Mouse (Mus musculus): Measurements from ENCODE around the gene Il27ra.
A peak's percentile ranks its signal among the peaks of the same experiment; 100 is the strongest.

The Il27ra gene

GRCm38 (mm10) chr8:84048171-84048570 is 5.8 kb upstream of the Il27ra start:
- Histone ChIP-seq H3K27me3 (ENCODE audit: control insufficient read depth, insufficient read depth, low read length, poor library complexity, severe bottlenecking) (no peaks in the 10 kb centered on the region), H3K36me3 (ENCODE audit: control insufficient read depth, insufficient read depth, low read length, poor library complexity, severe bottlenecking) (no peaks in the 10 kb centered on the region)
- no peak for DNase-seq (ENCODE audit: low read depth, low spot score)

- DNase-seq (ENCODE audit: low read depth, low spot score) = no peak
- H3K27me3 ChIP-seq (ENCODE audit: control insufficient read depth, insufficient read depth, low read length, poor library complexity, severe bottlenecking) = no peaks in the 10 kb centered on the region
- H3K36me3 ChIP-seq (ENCODE audit: control insufficient read depth, insufficient read depth, low read length, poor library complexity, severe bottlenecking) = no peaks in the 10 kb centered on the region
Measured at GRCm38 (mm10) chr8:84046505-84046904, 4.1 kb upstream of the Il27ra start.

- H3K27me3 ChIP-seq (ENCODE audit: control insufficient read depth, insufficient read depth, low read length, poor library complexity, severe bottlenecking) = no peaks in the 10 kb centered on the region
- no peak for DNase-seq (ENCODE audit: low read depth, low spot score)
- H3K36me3 ChIP-seq (ENCODE audit: control insufficient read depth, insufficient read depth, low read length, poor library complexity, severe bottlenecking) = peaks cover 4% of the 10 kb centered on the region; the same call in 1 of the 2 replicates
Measured at GRCm38 (mm10) chr8:84044900-84045299, 2.5 kb upstream of the Il27ra start, which contains the start of gene Rln3. Gene Rln3 (minus strand): TSS chr8:84045000.

- no peaks in the 10 kb centered on the region for H3K27me3 ChIP-seq (ENCODE audit: control insufficient read depth, insufficient read depth, low read length, poor library complexity, severe bottlenecking)
- DNase-seq (ENCODE audit: low read depth, low spot score) = no peak
Measured at GRCm38 (mm10) chr8:84044103-84044502, 1.7 kb upstream of the Il27ra start.

GRCm38 (mm10) chr8:84042948-84043342 is 556 bp upstream of the Il27ra start:
- peak; percentile 20 for DNase-seq (ENCODE audit: low read depth, low spot score)
- peaks cover 6% of the 10 kb centered on the region for H3K36me3 ChIP-seq (ENCODE audit: control insufficient read depth, insufficient read depth, low read length, poor library complexity, severe bottlenecking)
- no peaks in the 10 kb centered on the region for H3K27me3 ChIP-seq (ENCODE audit: control insufficient read depth, insufficient read depth, low read length, poor library complexity, severe bottlenecking)

More at GRCm38 (mm10) chr8:84044103-84044502, 1.7 kb upstream of the Il27ra start:
- H3K36me3 ChIP-seq (ENCODE audit: control insufficient read depth, insufficient read depth, low read length, poor library complexity, severe bottlenecking) = peaks cover 4% of the 10 kb centered on the region; the same call in 1 of the 2 replicates

GRCm38 (mm10) chr8:84039050-84039449 is 3.3 kb downstream of the Il27ra start:
- Histone ChIP-seq H3K36me3 (ENCODE audit: control insufficient read depth, insufficient read depth, low read length, poor library complexity, severe bottlenecking) (peaks cover 13% of the 10 kb centered on the region), H3K27me3 (ENCODE audit: control insufficient read depth, insufficient read depth, low read length, poor library complexity, severe bottlenecking) (no peaks in the 10 kb centered on the region)
- peak; percentile 88 for DNase-seq (ENCODE audit: low read depth, low spot score)

- no peak for DNase-seq (ENCODE audit: low read depth, low spot score)
- H3K36me3 ChIP-seq (ENCODE audit: control insufficient read depth, insufficient read depth, low read length, poor library complexity, severe bottlenecking) = peaks cover 13% of the 10 kb centered on the region
- no peaks in the 10 kb centered on the region for H3K27me3 ChIP-seq (ENCODE audit: control insufficient read depth, insufficient read depth, low read length, poor library complexity, severe bottlenecking)
Measured at GRCm38 (mm10) chr8:84038015-84038414, 4.4 kb downstream of the Il27ra start.

- DNase-seq (ENCODE audit: low read depth, low spot score) = no peak
- Histone ChIP-seq H3K36me3 (ENCODE audit: control insufficient read depth, insufficient read depth, low read length, poor library complexity, severe bottlenecking) (peaks cover 12% of the 10 kb centered on the region), H3K27me3 (ENCODE audit: control insufficient read depth, insufficient read depth, low read length, poor library complexity, severe bottlenecking) (no peaks in the 10 kb centered on the region)
Measured at GRCm38 (mm10) chr8:84032777-84033176, 9.6 kb downstream of the Il27ra start.

- Histone ChIP-seq H3K36me3 (ENCODE audit: control insufficient read depth, insufficient read depth, low read length, poor library complexity, severe bottlenecking) (peaks cover 5% of the 10 kb centered on the region), H3K27me3 (ENCODE audit: control insufficient read depth, insufficient read depth, low read length, poor library complexity, severe bottlenecking) (no peaks in the 10 kb centered on the region; the same call in 1 of the 2 replicates)
- no peak for DNase-seq (ENCODE audit: low read depth, low spot score)
Measured at GRCm38 (mm10) chr8:84029272-84029671, 13.1 kb downstream of the Il27ra start.

GRCm38 (mm10) chr8:84027449-84027848 is 14.9 kb downstream of the Il27ra start:
- Histone ChIP-seq H3K27me3 (ENCODE audit: control insufficient read depth, insufficient read depth, low read length, poor library complexity, severe bottlenecking) (no peaks in the 10 kb centered on the region; the same call in 1 of the 2 replicates), H3K36me3 (ENCODE audit: control insufficient read depth, insufficient read depth, low read length, poor library complexity, severe bottlenecking) (peaks cover 2% of the 10 kb centered on the region)
- peak; percentile 79 for DNase-seq (ENCODE audit: low read depth, low spot score)

GRCm38 (mm10) chr8:84025863-84026262 is 16.5 kb downstream of the Il27ra start:
- Histone ChIP-seq H3K27me3 (ENCODE audit: control insufficient read depth, insufficient read depth, low read length, poor library complexity, severe bottlenecking) (no peaks in the 10 kb centered on the region; the same call in 1 of the 2 replicates), H3K36me3 (ENCODE audit: control insufficient read depth, insufficient read depth, low read length, poor library complexity, severe bottlenecking) (peaks cover under 1% of the 10 kb centered on the region; the same call in 1 of the 2 replicates)
- DNase-seq (ENCODE audit: low read depth, low spot score) = peak; percentile 35

GRCm38 (mm10) chr8:84024171-84024570 is 18.2 kb downstream of the Il27ra start:
- peak; percentile 68 for DNase-seq (ENCODE audit: low read depth, low spot score)

GRCm38 (mm10) chr8:84023631-84024030 is 18.8 kb downstream of the Il27ra start:
- no peaks in the 10 kb centered on the region; the same call in 1 of the 2 replicates for H3K27me3 ChIP-seq (ENCODE audit: control insufficient read depth, insufficient read depth, low read length, poor library complexity, severe bottlenecking)
- no peak for DNase-seq (ENCODE audit: low read depth, low spot score)
- no peaks in the 10 kb centered on the region for H3K36me3 ChIP-seq (ENCODE audit: control insufficient read depth, insufficient read depth, low read length, poor library complexity, severe bottlenecking)

More at GRCm38 (mm10) chr8:84024171-84024570, 18.2 kb downstream of the Il27ra start:
- Histone ChIP-seq H3K36me3 (ENCODE audit: control insufficient read depth, insufficient read depth, low read length, poor library complexity, severe bottlenecking) (no peaks in the 10 kb centered on the region), H3K27me3 (ENCODE audit: control insufficient read depth, insufficient read depth, low read length, poor library complexity, severe bottlenecking) (no peaks in the 10 kb centered on the region; the same call in 1 of the 2 replicates)

- H3K36me3 ChIP-seq (ENCODE audit: control insufficient read depth, insufficient read depth, low read length, poor library complexity, severe bottlenecking) = no peaks in the 10 kb centered on the region
- no peaks in the 10 kb centered on the region; the same call in 1 of the 2 replicates for H3K27me3 ChIP-seq (ENCODE audit: control insufficient read depth, insufficient read depth, low read length, poor library complexity, severe bottlenecking)
- DNase-seq (ENCODE audit: low read depth, low spot score) = no peak
Measured at GRCm38 (mm10) chr8:84023085-84023484, 19.3 kb downstream of the Il27ra start.

- Histone ChIP-seq H3K36me3 (ENCODE audit: control insufficient read depth, insufficient read depth, low read length, poor library complexity, severe bottlenecking) (no peaks in the 10 kb centered on the region), H3K27me3 (ENCODE audit: control insufficient read depth, insufficient read depth, low read length, poor library complexity, severe bottlenecking) (no peaks in the 10 kb centered on the region; the same call in 1 of the 2 replicates)
- DNase-seq (ENCODE audit: low read depth, low spot score) = no peak
Measured at GRCm38 (mm10) chr8:84021569-84021968, 20.8 kb downstream of the Il27ra start.

- DNase-seq (ENCODE audit: low read depth, low spot score) = no peak
- no peaks in the 10 kb centered on the region; the same call in 1 of the 2 replicates for H3K27me3 ChIP-seq (ENCODE audit: control insufficient read depth, insufficient read depth, low read length, poor library complexity, severe bottlenecking)
- no peaks in the 10 kb centered on the region for H3K36me3 ChIP-seq (ENCODE audit: control insufficient read depth, insufficient read depth, low read length, poor library complexity, severe bottlenecking)
Measured at GRCm38 (mm10) chr8:84021096-84021495, 21.3 kb downstream of the Il27ra start, which contains the start of gene Palm3. Gene Palm3 (plus strand): TSS chr8:84021471.

All from splenic B cell, adult 2 months (primary cell).